Mouse (Mus musculus): ENCODE results near the gene Snorc. TPM values are rescaled to one million over a fixed set of nuclear protein-coding genes. Genes with fewer than 3 reads are reported as not detected.

Gene Snorc
- polyA plus RNA-seq, 1 experiment from 2014 or later = not detected

DNA sequence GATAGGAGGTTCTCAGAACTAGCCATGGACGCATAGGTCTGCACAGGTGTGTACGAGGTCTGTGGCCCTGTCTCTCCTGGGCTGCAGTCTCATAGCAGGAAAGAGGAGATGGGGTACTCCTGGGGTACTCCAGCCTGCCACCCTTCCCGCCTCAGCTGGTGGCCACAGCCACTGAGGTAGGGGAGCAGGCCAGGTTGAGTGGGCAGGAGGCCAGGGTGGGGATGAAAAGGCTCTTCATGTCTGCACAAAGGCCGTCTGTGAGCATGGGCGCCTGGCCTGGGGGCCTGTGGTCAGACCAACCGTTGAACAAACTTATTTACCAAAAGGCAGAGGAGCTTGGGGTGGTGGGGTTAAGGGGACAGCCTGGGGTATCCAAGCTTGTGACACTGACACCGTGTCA is 1.8 kb downstream of the Snorc start:
- 0 out of 2 replicates have a peak, but pooled peaks cover 6% of the 10 kb centered on the region for H3K4me1 ChIP-seq (ENCODE audit: insufficient read depth, low read length)
- no peak for ATAC-seq (ENCODE audit: low FRiP score, low TSS enrichment)
- no peak overlapping the region for H3K4me2 ChIP-seq (replicated peaks; ENCODE audit: low read depth, low read length)
- no peak overlapping the region for H3K4me3 ChIP-seq (ENCODE audit: low read length)
- H3K27ac ChIP-seq (ENCODE audit: low read length) = no peak overlapping the region
- peaks cover 35% of the 10 kb centered on the region for H3K27me3 ChIP-seq (ENCODE audit: insufficient read depth, low read length)
- H3K36me3 ChIP-seq (ENCODE audit: insufficient read depth, low read length) = no peaks in the 10 kb centered on the region
- no peaks in the 10 kb centered on the region for H3K9me3 ChIP-seq (ENCODE audit: low read length)
- no peak overlapping the region for H3K9ac ChIP-seq (replicated peaks; ENCODE audit: low read length)
- WGBS = 84% methylated on average over 7 of the region's 7 CpGs

- H3K4me1 ChIP-seq (ENCODE audit: insufficient read depth, low read length) = 0 out of 2 replicates have a peak, but pooled peaks cover 6% of the 10 kb centered on the region
- no peak for ATAC-seq (ENCODE audit: low FRiP score, low TSS enrichment)
- 79% methylated on average over 7 of the region's 7 CpGs for WGBS
Observed at GRCm38 (mm10) chr1:87472576-87472975, 2.5 kb downstream of the Snorc start.

GRCm38 (mm10) chr1:87475076-87475895 is 5.2 kb downstream of the Snorc start:
- WGBS = 2% methylated on average over 37 of the region's 42 CpGs
- Histone ChIP-seq H3K36me3 (ENCODE audit: insufficient read depth, low read length) (no peaks in the 10 kb centered on the region), H3K4me3 (ENCODE audit: low read length) (peak overlapping the region; percentile 40), H3K27me3 (ENCODE audit: insufficient read depth, low read length) (peaks cover 35% of the 10 kb centered on the region), H3K4me2 (replicated peaks; ENCODE audit: low read depth, low read length) (peak overlapping the region; percentile 64), H3K9me3 (ENCODE audit: low read length) (no peaks in the 10 kb centered on the region), H3K27ac (ENCODE audit: low read length) (no peak overlapping the region), H3K4me1 (ENCODE audit: insufficient read depth, low read length) (0 out of 2 replicates have a peak, but pooled peaks cover 6% of the 10 kb centered on the region), H3K9ac (replicated peaks; ENCODE audit: low read length) (0 out of 2 replicates have a peak overlapping the region, but pooled peaks have one; percentile 46)
- 0 out of 2 replicates have a peak, but pooled peaks have one; percentile 54 for ATAC-seq (ENCODE audit: low FRiP score, low TSS enrichment)

More at GRCm38 (mm10) chr1:87472576-87472975, 2.5 kb downstream of the Snorc start:
- peaks cover 36% of the 10 kb centered on the region for H3K27me3 ChIP-seq (ENCODE audit: insufficient read depth, low read length)
- H3K27ac ChIP-seq (ENCODE audit: low read length) = no peak overlapping the region
- H3K36me3 ChIP-seq (ENCODE audit: insufficient read depth, low read length) = no peaks in the 10 kb centered on the region
- H3K4me2 ChIP-seq (replicated peaks; ENCODE audit: low read depth, low read length) = no peak overlapping the region
- no peaks in the 10 kb centered on the region for H3K9me3 ChIP-seq (ENCODE audit: low read length)
- H3K9ac ChIP-seq (replicated peaks; ENCODE audit: low read length) = no peak overlapping the region
- H3K4me3 ChIP-seq (ENCODE audit: low read length) = no peak overlapping the region

DNA sequence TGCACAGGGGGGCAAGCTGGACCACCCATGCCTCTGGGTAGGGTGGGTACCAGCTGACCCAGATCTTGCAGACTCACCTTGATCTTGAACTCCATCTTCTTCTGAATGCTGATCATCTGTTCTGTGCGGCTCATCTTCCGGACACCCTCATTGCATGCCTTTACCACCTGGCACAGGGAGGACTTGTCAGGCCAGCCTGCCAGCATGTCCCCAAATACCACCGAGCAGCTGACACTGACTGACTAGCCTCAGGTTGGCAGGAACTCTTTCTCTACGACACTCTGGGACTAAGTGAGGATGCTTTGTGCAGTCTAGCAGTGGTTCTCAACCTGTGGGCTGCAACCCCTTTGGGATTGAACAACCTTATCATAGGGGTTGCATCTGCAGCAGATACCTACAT is 12.5 kb downstream of the Snorc start:
- Histone ChIP-seq H3K36me3 (ENCODE audit: insufficient read depth, low read length) (no peaks in the 10 kb centered on the region), H3K4me2 (replicated peaks; ENCODE audit: low read depth, low read length) (no peak overlapping the region), H3K4me3 (ENCODE audit: low read length) (no peak overlapping the region), H3K4me1 (ENCODE audit: insufficient read depth, low read length) (no peaks in the 10 kb centered on the region), H3K27me3 (ENCODE audit: insufficient read depth, low read length) (0 out of 2 replicates have a peak, but pooled peaks cover 1% of the 10 kb centered on the region), H3K9ac (replicated peaks; ENCODE audit: low read length) (no peak overlapping the region), H3K27ac (ENCODE audit: low read length) (no peak overlapping the region), H3K9me3 (ENCODE audit: low read length) (no peaks in the 10 kb centered on the region)
- no peak for ATAC-seq (ENCODE audit: low FRiP score, low TSS enrichment)
- WGBS = 85% methylated on average over 4 of the region's 4 CpGs

GRCm38 (mm10) chr1:87486386-87486785 is 16.3 kb downstream of the Snorc start:
- ATAC-seq (ENCODE audit: low FRiP score, low TSS enrichment) = no peak
- H3K27ac ChIP-seq (ENCODE audit: low read length) = no peak overlapping the region
- 58% methylated on average over 6 of the region's 6 CpGs for WGBS
- no peak overlapping the region for H3K9ac ChIP-seq (replicated peaks; ENCODE audit: low read length)
- no peak overlapping the region for H3K4me3 ChIP-seq (ENCODE audit: low read length)
- H3K4me2 ChIP-seq (replicated peaks; ENCODE audit: low read depth, low read length) = no peak overlapping the region
- H3K9me3 ChIP-seq (ENCODE audit: low read length) = no peaks in the 10 kb centered on the region
- no peaks in the 10 kb centered on the region for H3K4me1 ChIP-seq (ENCODE audit: insufficient read depth, low read length)
- H3K27me3 ChIP-seq (ENCODE audit: insufficient read depth, low read length) = no peaks in the 10 kb centered on the region
- no peaks in the 10 kb centered on the region for H3K36me3 ChIP-seq (ENCODE audit: insufficient read depth, low read length)

- H3K27me3 ChIP-seq (ENCODE audit: insufficient read depth, low read length) = no peaks in the 10 kb centered on the region
- WGBS = 82% methylated on average over 3 of the region's 3 CpGs
Observed at GRCm38 (mm10) chr1:87492285-87492684, 22.2 kb downstream of the Snorc start.

GRCm38 (mm10) chr1:87493542-87493941 is 23.5 kb downstream of the Snorc start:
- no peak for ATAC-seq (ENCODE audit: low FRiP score, low TSS enrichment)

More at GRCm38 (mm10) chr1:87492285-87492684, 22.2 kb downstream of the Snorc start:
- Histone ChIP-seq H3K9ac (replicated peaks; ENCODE audit: low read length) (no peak overlapping the region), H3K9me3 (ENCODE audit: low read length) (no peaks in the 10 kb centered on the region), H3K36me3 (ENCODE audit: insufficient read depth, low read length) (no peaks in the 10 kb centered on the region), H3K4me2 (replicated peaks; ENCODE audit: low read depth, low read length) (no peak overlapping the region), H3K4me1 (ENCODE audit: insufficient read depth, low read length) (no peaks in the 10 kb centered on the region), H3K27ac (ENCODE audit: low read length) (no peak overlapping the region), H3K4me3 (ENCODE audit: low read length) (no peak overlapping the region)
- no peak for ATAC-seq (ENCODE audit: low FRiP score, low TSS enrichment)

DNA sequence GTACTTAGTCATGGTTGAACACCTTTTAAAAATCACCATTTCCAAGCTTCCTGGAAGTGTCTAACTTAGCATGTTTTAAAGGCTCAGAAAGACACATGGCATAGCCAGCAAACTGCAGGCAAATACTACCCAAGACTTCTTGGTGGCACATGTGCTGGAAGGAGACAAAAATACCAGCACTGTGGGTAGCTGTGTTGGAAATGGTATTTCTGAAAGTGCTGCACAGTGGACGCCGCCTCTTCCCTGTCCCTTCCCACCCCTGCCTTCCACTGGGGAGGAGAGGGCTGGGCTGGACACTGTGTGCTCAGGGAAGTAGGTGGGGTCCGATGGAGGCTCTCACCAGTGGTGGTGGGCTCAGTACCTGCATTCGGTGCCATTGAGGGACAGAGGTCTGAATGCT is 35.5 kb downstream of the Snorc start:
- Histone ChIP-seq H3K4me2 (replicated peaks; ENCODE audit: low read depth, low read length) (no peak overlapping the region), H3K9ac (replicated peaks; ENCODE audit: low read length) (no peak overlapping the region), H3K27me3 (ENCODE audit: insufficient read depth, low read length) (peaks cover 33% of the 10 kb centered on the region), H3K4me1 (ENCODE audit: insufficient read depth, low read length) (peaks cover 7% of the 10 kb centered on the region), H3K4me3 (ENCODE audit: low read length) (no peak overlapping the region), H3K9me3 (ENCODE audit: low read length) (no peaks in the 10 kb centered on the region), H3K36me3 (ENCODE audit: insufficient read depth, low read length) (no peaks in the 10 kb centered on the region), H3K27ac (ENCODE audit: low read length) (no peak overlapping the region)
- 89% methylated on average over 4 of the region's 4 CpGs for WGBS
- ATAC-seq (ENCODE audit: low FRiP score, low TSS enrichment) = no peak

More at GRCm38 (mm10) chr1:87493542-87493941, 23.5 kb downstream of the Snorc start:
- Histone ChIP-seq H3K4me1 (ENCODE audit: insufficient read depth, low read length) (no peaks in the 10 kb centered on the region), H3K27ac (ENCODE audit: low read length) (no peak overlapping the region), H3K36me3 (ENCODE audit: insufficient read depth, low read length) (no peaks in the 10 kb centered on the region), H3K9ac (replicated peaks; ENCODE audit: low read length) (no peak overlapping the region), H3K4me3 (ENCODE audit: low read length) (no peak overlapping the region), H3K27me3 (ENCODE audit: insufficient read depth, low read length) (no peaks in the 10 kb centered on the region), H3K4me2 (replicated peaks; ENCODE audit: low read depth, low read length) (no peak overlapping the region), H3K9me3 (ENCODE audit: low read length) (no peaks in the 10 kb centered on the region)
- whole genome bisulfite sequencing = 80% methylated on average over 4 of the region's 4 CpGs

DNA sequence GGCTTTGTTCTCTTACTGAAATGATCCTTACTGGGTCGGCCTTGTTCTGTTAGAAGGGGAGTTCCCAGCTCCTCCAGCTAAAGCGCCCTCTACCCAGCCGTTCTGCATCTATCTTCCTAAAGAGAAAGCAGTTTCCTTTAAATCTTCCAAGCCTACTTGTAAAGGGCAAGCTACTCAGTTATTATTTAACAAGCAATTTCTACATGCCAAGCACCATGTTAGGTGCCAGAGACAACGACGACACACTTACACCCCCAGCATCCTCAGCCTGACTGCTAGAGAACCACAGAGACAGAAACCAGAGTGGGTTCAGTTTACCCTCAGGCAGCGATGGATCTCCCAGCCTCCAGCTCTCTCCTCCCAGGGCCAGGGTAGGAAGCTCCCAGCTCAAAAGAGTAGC is 37.8 kb downstream of the Snorc start:
- no peak overlapping the region for H3K9ac ChIP-seq (replicated peaks; ENCODE audit: low read length)
- H3K4me1 ChIP-seq (ENCODE audit: insufficient read depth, low read length) = peaks cover 7% of the 10 kb centered on the region
- no peaks in the 10 kb centered on the region for H3K9me3 ChIP-seq (ENCODE audit: low read length)
- H3K27ac ChIP-seq (ENCODE audit: low read length) = no peak overlapping the region
- no peak for ATAC-seq (ENCODE audit: low FRiP score, low TSS enrichment)
- no peak overlapping the region for H3K4me3 ChIP-seq (ENCODE audit: low read length)
- H3K27me3 ChIP-seq (ENCODE audit: insufficient read depth, low read length) = peaks cover 47% of the 10 kb centered on the region
- 60% methylated on average over 6 of the region's 6 CpGs for WGBS
- H3K36me3 ChIP-seq (ENCODE audit: insufficient read depth, low read length) = no peaks in the 10 kb centered on the region
- no peak overlapping the region for H3K4me2 ChIP-seq (replicated peaks; ENCODE audit: low read depth, low read length)

All from kidney, embryonic 16.5 days (tissue).